Mouse (Mus musculus) stomach, embryonic 15.5 days (tissue): ENCODE measurements around the gene Mrps33. TPM values are rescaled to one million over a fixed set of nuclear protein-coding genes. Genes with fewer than 3 reads are reported as not detected.

Experiments used
- ATAC-seq: fragments of 200-750 bp; cut with Nextera tagmentation; 2 replicates; pipeline ENCODE4 v1.8.0; 2017; ENCODE audit warnings: low read depth, moderate number of reproducible peaks, moderate TSS enrichment; ENCODE audit not compliant: insufficient read depth, low FRiP score
- H3K27ac ChIP-seq: fragments of 300-500 bp; sonication (generic); 2 replicates; pipeline ENCODE4 v1.5.1; 2015; ENCODE audit warnings: mild to moderate bottlenecking, inconsistent platforms
- H3K27me3 ChIP-seq: fragments of 300-500 bp; sonication (generic); replicated peaks from 2 replicates; pipeline ENCODE4 v1.6.1; 2015; ENCODE audit warnings: inconsistent platforms
- H3K36me3 ChIP-seq: fragments of 300-500 bp; sonication (generic); 2 replicates; pipeline ENCODE4 v1.6.1; 2015; ENCODE audit warnings: inconsistent platforms
- H3K4me1 ChIP-seq: fragments of 300-500 bp; sonication (generic); 2 replicates; pipeline ENCODE4 v1.6.1; 2015; ENCODE audit warnings: inconsistent platforms
- H3K4me2 ChIP-seq: fragments of 300-500 bp; sonication (generic); 2 replicates; pipeline ENCODE4 v1.6.1; 2015; ENCODE audit warnings: mild to moderate bottlenecking, inconsistent platforms
- H3K4me3 ChIP-seq: fragments of 300-500 bp; sonication (generic); replicated peaks from 2 replicates; pipeline ENCODE4 v1.5.1; 2015; ENCODE audit warnings: inconsistent platforms
- H3K9ac ChIP-seq: fragments of 300-500 bp; sonication (generic); 2 replicates; pipeline ENCODE4 v1.6.1; 2015; ENCODE audit warnings: inconsistent platforms
- H3K9me3 ChIP-seq: fragments of 300-500 bp; sonication (generic); 2 replicates; pipeline ENCODE4 v1.6.1; 2016; ENCODE audit warnings: inconsistent platforms
- WGBS: fragments of 180-500 bp; shearing (Covaris S2); methylation state at CpG from one replicate; pipeline ENCODE4 v1.1.7; 2015; 5-methylcytosine and 5-hydroxymethylcytosine counted together
- polyA plus RNA-seq: library from polyadenylated mRNA; unstranded; fragments of >200 nt; fragmentation: Nextera tagmentation; extraction: Ambion mirVana; gene quantifications from 2 replicates; pipeline ENCODE4 v1.2.1, GENCODE M21; 2015

The Mrps33 gene
- polyA plus RNA-seq, 1 experiment from 2014 or later: 158 TPM

- Histone ChIP-seq H3K4me3 (no peak overlapping the region), H3K27me3 (no peaks in the 10 kb centered on the region), H3K36me3 (peaks cover 4% of the 10 kb centered on the region), H3K27ac (no peak overlapping the region), H3K4me1 (no peaks in the 10 kb centered on the region), H3K4me2 (no peak overlapping the region), H3K9ac (no peak overlapping the region), H3K9me3 (no peaks in the 10 kb centered on the region)
- WGBS: 88% methylated on average over 7 of the region's 7 CpGs
- ATAC-seq: no peak
Measured at GRCm38 (mm10) chr6:39800977-39801376, 9.8 kb downstream of the Mrps33 start.

GRCm38 (mm10) chr6:39797076-39797475, 13.7 kb downstream of the Mrps33 start:
- no peak for ATAC-seq
- Histone ChIP-seq H3K4me1 (no peaks in the 10 kb centered on the region), H3K27me3 (no peaks in the 10 kb centered on the region), H3K4me3 (no peak overlapping the region), H3K4me2 (no peak overlapping the region), H3K9me3 (no peaks in the 10 kb centered on the region), H3K9ac (no peak overlapping the region), H3K27ac (no peak overlapping the region), H3K36me3 (peaks cover 4% of the 10 kb centered on the region)
- 80% methylated on average over 2 of the region's 2 CpGs for WGBS

- peaks cover 4% of the 10 kb centered on the region for H3K36me3 ChIP-seq
- H3K9ac ChIP-seq: no peak overlapping the region
- no peak overlapping the region for H3K4me3 ChIP-seq
- 76% methylated on average over 1 of the region's 1 CpGs for WGBS
- H3K4me2 ChIP-seq: no peak overlapping the region
- no peak overlapping the region for H3K27ac ChIP-seq
- no peak for ATAC-seq
- H3K27me3 ChIP-seq: no peaks in the 10 kb centered on the region
- H3K9me3 ChIP-seq: no peaks in the 10 kb centered on the region
- no peaks in the 10 kb centered on the region for H3K4me1 ChIP-seq
Measured at GRCm38 (mm10) chr6:39796150-39796549, 14.6 kb downstream of the Mrps33 start.

GRCm38 (mm10) chr6:39791806-39792205, 19.0 kb downstream of the Mrps33 start:
- WGBS: 52% methylated on average over 5 of the region's 5 CpGs
- Histone ChIP-seq H3K27me3 (no peaks in the 10 kb centered on the region), H3K9ac (no peak overlapping the region), H3K27ac (no peak overlapping the region), H3K4me3 (no peak overlapping the region), H3K4me2 (no peak overlapping the region), H3K4me1 (no peaks in the 10 kb centered on the region), H3K36me3 (no peaks in the 10 kb centered on the region), H3K9me3 (no peaks in the 10 kb centered on the region)
- ATAC-seq: no peak

- no peak overlapping the region for H3K27ac ChIP-seq
- no peaks in the 10 kb centered on the region for H3K27me3 ChIP-seq
- no peak overlapping the region for H3K4me2 ChIP-seq
- H3K36me3 ChIP-seq: no peaks in the 10 kb centered on the region
- ATAC-seq: no peak
- no peak overlapping the region for H3K4me3 ChIP-seq
- no peak overlapping the region for H3K9ac ChIP-seq
- H3K9me3 ChIP-seq: no peaks in the 10 kb centered on the region
- no peaks in the 10 kb centered on the region for H3K4me1 ChIP-seq
Measured at GRCm38 (mm10) chr6:39788408-39788807, 22.4 kb downstream of the Mrps33 start.

GRCm38 (mm10) chr6:39787783-39788182, 23.0 kb downstream of the Mrps33 start:
- Histone ChIP-seq H3K9ac (no peak overlapping the region), H3K27ac (no peak overlapping the region), H3K27me3 (no peaks in the 10 kb centered on the region), H3K4me2 (no peak overlapping the region), H3K9me3 (no peaks in the 10 kb centered on the region), H3K36me3 (no peaks in the 10 kb centered on the region), H3K4me1 (no peaks in the 10 kb centered on the region), H3K4me3 (no peak overlapping the region)
- 11% methylated on average over 9 of the region's 9 CpGs for WGBS
- no peak for ATAC-seq

GRCm38 (mm10) chr6:39785944-39786343, 24.8 kb downstream of the Mrps33 start:
- no peak overlapping the region for H3K4me3 ChIP-seq
- no peaks in the 10 kb centered on the region for H3K36me3 ChIP-seq
- 59% methylated on average over 5 of the region's 5 CpGs for WGBS
- peaks cover 10% of the 10 kb centered on the region for H3K4me1 ChIP-seq
- no peaks in the 10 kb centered on the region for H3K9me3 ChIP-seq
- ATAC-seq: no peak
- no peak overlapping the region for H3K9ac ChIP-seq
- no peaks in the 10 kb centered on the region for H3K27me3 ChIP-seq
- H3K27ac ChIP-seq: no peak overlapping the region
- H3K4me2 ChIP-seq: no peak overlapping the region

GRCm38 (mm10) chr6:39783521-39783920, 27.3 kb downstream of the Mrps33 start:
- Histone ChIP-seq H3K27me3 (no peaks in the 10 kb centered on the region), H3K4me3 (no peak overlapping the region), H3K4me1 (peaks cover 14% of the 10 kb centered on the region), H3K4me2 (no peak overlapping the region), H3K27ac (no peak overlapping the region), H3K9ac (no peak overlapping the region), H3K36me3 (no peaks in the 10 kb centered on the region), H3K9me3 (no peaks in the 10 kb centered on the region)
- no peak for ATAC-seq
- 75% methylated on average over 7 of the region's 7 CpGs for WGBS

- 39% methylated on average over 3 of the region's 3 CpGs for WGBS
- ATAC-seq: no peak
- H3K4me2 ChIP-seq: no peak overlapping the region
- no peak overlapping the region for H3K4me3 ChIP-seq
- H3K4me1 ChIP-seq: peaks cover 14% of the 10 kb centered on the region
- H3K9me3 ChIP-seq: no peaks in the 10 kb centered on the region
- no peaks in the 10 kb centered on the region for H3K27me3 ChIP-seq
- no peak overlapping the region for H3K27ac ChIP-seq
- no peak overlapping the region for H3K9ac ChIP-seq
- no peaks in the 10 kb centered on the region for H3K36me3 ChIP-seq
Measured at GRCm38 (mm10) chr6:39782618-39783017, 28.2 kb downstream of the Mrps33 start.

- Histone ChIP-seq H3K4me2 (peak overlapping the region; percentile 56), H3K4me3 (peak overlapping the region; percentile 25; the same call in 1 of the 2 replicates), H3K4me1 (peaks cover 14% of the 10 kb centered on the region), H3K27me3 (no peaks in the 10 kb centered on the region), H3K27ac (peak overlapping the region; percentile 80), H3K9ac (no peak overlapping the region), H3K36me3 (no peaks in the 10 kb centered on the region), H3K9me3 (no peaks in the 10 kb centered on the region)
- 45% methylated on average over 17 of the region's 17 CpGs for WGBS
- peak; percentile 19; the same call in 1 of the 2 replicates for ATAC-seq
Measured at GRCm38 (mm10) chr6:39781766-39782530, 28.8 kb downstream of the Mrps33 start.

- Histone ChIP-seq H3K36me3 (no peaks in the 10 kb centered on the region), H3K4me3 (peak overlapping the region; percentile 25), H3K4me2 (peak overlapping the region; percentile 56), H3K4me1 (peaks cover 14% of the 10 kb centered on the region), H3K27ac (peak overlapping the region; percentile 80), H3K9ac (0 out of 2 replicates have a peak overlapping the region, but pooled peaks have one; percentile 16), H3K9me3 (no peaks in the 10 kb centered on the region), H3K27me3 (no peaks in the 10 kb centered on the region)
- peak; percentile 67; the same call in 1 of the 2 replicates for ATAC-seq
- 6% methylated on average over 18 of the region's 18 CpGs for WGBS
Measured at GRCm38 (mm10) chr6:39780857-39781666, 29.7 kb downstream of the Mrps33 start.

- Histone ChIP-seq H3K4me3 (no peak overlapping the region), H3K4me1 (peaks cover 14% of the 10 kb centered on the region), H3K9me3 (no peaks in the 10 kb centered on the region), H3K9ac (no peak overlapping the region), H3K27me3 (no peaks in the 10 kb centered on the region), H3K4me2 (no peak overlapping the region), H3K27ac (no peak overlapping the region), H3K36me3 (no peaks in the 10 kb centered on the region)
- ATAC-seq: no peak
- WGBS: 70% methylated on average over 1 of the region's 1 CpGs
Measured at GRCm38 (mm10) chr6:39778506-39778905, 32.3 kb downstream of the Mrps33 start.
